Mouse (Mus musculus) intestine, postnatal 0 days (tissue): Measurements from ENCODE around the gene Tha1. TPM values are rescaled to one million over a fixed set of nuclear protein-coding genes. Genes with fewer than 3 reads are reported as not detected.

Experiments
- ATAC-seq: fragments of 200-750 bp; cut with Nextera tagmentation; 2 replicates; pipeline ENCODE4 v1.8.0; 2017; ENCODE audit warnings: mild to moderate bottlenecking, moderate TSS enrichment, moderate library complexity
- H3K27ac ChIP-seq: fragments of 300-500 bp; sonication (generic); 2 replicates; pipeline ENCODE4 v1.5.1; 2014; ENCODE audit warnings: mild to moderate bottlenecking, low read depth, low read length, moderate library complexity
- H3K27me3 ChIP-seq: fragments of 300-500 bp; sonication (generic); replicated peaks from 2 replicates; pipeline ENCODE4 v1.6.1; 2014; ENCODE audit warnings: low read length, mixed read lengths; ENCODE audit not compliant: control insufficient read depth, insufficient read depth
- H3K36me3 ChIP-seq: fragments of 300-500 bp; sonication (generic); 2 replicates; pipeline ENCODE4 v1.6.1; 2014; ENCODE audit warnings: mild to moderate bottlenecking, moderate library complexity; ENCODE audit not compliant: control insufficient read depth, insufficient read depth
- H3K4me1 ChIP-seq: fragments of 300-500 bp; sonication (generic); replicated peaks from 2 replicates; pipeline ENCODE4 v1.6.1; 2014; ENCODE audit warnings: antibody characterized with exemption, low read length, mixed read lengths; ENCODE audit not compliant: control insufficient read depth, insufficient read depth
- H3K4me2 ChIP-seq: fragments of 300-500 bp; sonication (generic); replicated peaks from 2 replicates; pipeline ENCODE4 v1.6.1; 2014; ENCODE audit warnings: low read depth, mild to moderate bottlenecking, moderate library complexity
- H3K4me3 ChIP-seq: fragments of 300-500 bp; sonication (generic); 2 replicates; pipeline ENCODE4 v1.5.1; 2014; ENCODE audit warnings: low read depth, low read length
- H3K9ac ChIP-seq: fragments of 300-500 bp; sonication (generic); 2 replicates; pipeline ENCODE4 v1.6.1; 2014; ENCODE audit warnings: mild to moderate bottlenecking, low read depth, low read length
- H3K9me3 ChIP-seq: fragments of 300-500 bp; sonication (generic); 2 replicates; pipeline ENCODE4 v1.6.1; 2016; ENCODE audit warnings: mixed run types; ENCODE audit not compliant: control insufficient read depth
- CTCF ChIP-seq: sonication (generic); IDR thresholded peaks from 2 replicates; pipeline ENCODE4 v1.5.1; 2016; ENCODE audit warnings: low read depth, mild to moderate bottlenecking, control low read depth, antibody characterized with exemption, moderate library complexity
- WGBS: fragments of 180-500 bp; shearing (Covaris S2); extraction: QIAGEN DNeasy Blood & Tissue Kit; methylation state at CpG from one replicate; pipeline ENCODE4 v1.1.7; 2014; 5-methylcytosine and 5-hydroxymethylcytosine counted together
- polyA plus RNA-seq: library from polyadenylated mRNA; unstranded; fragments of >200 nt; fragmentation: Nextera tagmentation; extraction: Ambion mirVana; gene quantifications from 2 replicates; pipeline ENCODE4 v1.2.1, GENCODE M21; 2015

Tha1 gene
- polyA plus RNA-seq, 1 experiment from 2014 or later = 15.8 TPM

- H3K9ac ChIP-seq = peak overlapping the region; percentile 68
- 4% methylated on average over 19 of the region's 19 CpGs for WGBS
- H3K27ac ChIP-seq = peak overlapping the region; percentile 96
- peaks cover 5% of the 10 kb centered on the region; the same call in 1 of the 2 replicates for H3K4me1 ChIP-seq
- no peaks in the 10 kb centered on the region for H3K27me3 ChIP-seq
- peaks cover 22% of the 10 kb centered on the region for H3K36me3 ChIP-seq
- H3K9me3 ChIP-seq = no peaks in the 10 kb centered on the region
- no peak for TF ChIP-seq CTCF
- H3K4me3 ChIP-seq = peak overlapping the region; percentile 62
- peak; percentile 42 for ATAC-seq
- H3K4me2 ChIP-seq = peak overlapping the region; percentile 91
Measured at GRCm38 (mm10) chr11:117848271-117848984, 24.9 kb downstream of the Tha1 start.

- Histone ChIP-seq H3K27ac (peak overlapping the region; percentile 96), H3K36me3 (peaks cover 15% of the 10 kb centered on the region), H3K4me1 (peaks cover 5% of the 10 kb centered on the region; the same call in 1 of the 2 replicates), H3K9me3 (no peaks in the 10 kb centered on the region), H3K4me3 (no peak overlapping the region; the same call in 1 of the 2 replicates), H3K4me2 (peak overlapping the region; percentile 91), H3K27me3 (no peaks in the 10 kb centered on the region), H3K9ac (peak overlapping the region; percentile 68)
- TF ChIP-seq CTCF = no peak
- WGBS = 64% methylated on average over 7 of the region's 7 CpGs
- ATAC-seq = no peak
Measured at GRCm38 (mm10) chr11:117847593-117848215, 25.6 kb downstream of the Tha1 start.

- TF ChIP-seq CTCF = peak; percentile 67
- Histone ChIP-seq H3K4me1 (peaks cover 5% of the 10 kb centered on the region; the same call in 1 of the 2 replicates), H3K9ac (no peak overlapping the region), H3K36me3 (0 out of 2 replicates have a peak, but pooled peaks cover 6% of the 10 kb centered on the region), H3K27me3 (no peaks in the 10 kb centered on the region), H3K4me2 (no peak overlapping the region), H3K9me3 (no peaks in the 10 kb centered on the region), H3K27ac (no peak overlapping the region), H3K4me3 (no peak overlapping the region)
- WGBS = 22% methylated on average over 5 of the region's 5 CpGs
- ATAC-seq = peak; percentile 68
Measured at GRCm38 (mm10) chr11:117846640-117847039, 26.6 kb downstream of the Tha1 start.

GRCm38 (mm10) chr11:117845651-117846050, 27.6 kb downstream of the Tha1 start:
- no peaks in the 10 kb centered on the region for H3K36me3 ChIP-seq
- H3K4me1 ChIP-seq = peaks cover 5% of the 10 kb centered on the region; the same call in 1 of the 2 replicates
- no peak overlapping the region for H3K9ac ChIP-seq
- H3K4me2 ChIP-seq = no peak overlapping the region
- no peaks in the 10 kb centered on the region for H3K9me3 ChIP-seq
- no peaks in the 10 kb centered on the region for H3K27me3 ChIP-seq
- WGBS = 84% methylated on average over 2 of the region's 2 CpGs
- no peak overlapping the region for H3K27ac ChIP-seq
- no peak for TF ChIP-seq CTCF
- ATAC-seq = no peak
- H3K4me3 ChIP-seq = no peak overlapping the region

- Histone ChIP-seq H3K36me3 (no peaks in the 10 kb centered on the region), H3K9me3 (no peaks in the 10 kb centered on the region), H3K4me2 (no peak overlapping the region), H3K27me3 (no peaks in the 10 kb centered on the region), H3K4me3 (no peak overlapping the region), H3K27ac (no peak overlapping the region), H3K9ac (no peak overlapping the region), H3K4me1 (peaks cover 4% of the 10 kb centered on the region; the same call in 1 of the 2 replicates)
- ATAC-seq = no peak
- 46% methylated on average over 2 of the region's 2 CpGs for WGBS
- no peak for TF ChIP-seq CTCF
Measured at GRCm38 (mm10) chr11:117844997-117845396, 28.3 kb downstream of the Tha1 start.

- WGBS = 90% methylated on average over 2 of the region's 2 CpGs
- no peak overlapping the region for H3K4me3 ChIP-seq
- H3K9ac ChIP-seq = no peak overlapping the region
- no peak for TF ChIP-seq CTCF
- no peaks in the 10 kb centered on the region for H3K36me3 ChIP-seq
- no peaks in the 10 kb centered on the region for H3K9me3 ChIP-seq
- no peaks in the 10 kb centered on the region for H3K27me3 ChIP-seq
- H3K27ac ChIP-seq = no peak overlapping the region
- no peak overlapping the region for H3K4me2 ChIP-seq
- no peak for ATAC-seq
- H3K4me1 ChIP-seq = peaks cover 6% of the 10 kb centered on the region; the same call in 1 of the 2 replicates
Measured at GRCm38 (mm10) chr11:117843434-117843833, 29.8 kb downstream of the Tha1 start.
